Mouse (Mus musculus): ENCODE results near the gene Lpp.

DNA sequence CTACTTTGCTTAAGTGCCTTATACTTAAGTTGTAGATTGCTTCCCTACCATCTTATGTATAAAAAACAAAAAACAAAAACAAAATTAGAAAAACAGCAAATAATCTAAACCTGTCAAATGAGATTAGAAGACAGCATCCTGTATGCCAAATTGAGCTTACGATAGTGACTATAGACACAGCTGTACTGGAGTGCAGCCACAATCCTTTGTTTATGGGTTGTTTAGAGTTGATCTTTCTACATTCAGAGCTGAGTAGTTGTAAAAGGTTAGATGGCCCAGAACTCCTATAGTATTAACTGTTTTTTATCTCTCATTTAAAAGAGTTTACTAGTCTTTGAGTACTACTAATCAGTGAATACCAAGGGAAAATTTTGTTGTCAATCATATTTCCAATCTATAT is 398.1 kb downstream of the Lpp start:
- no peak for TF ChIP-seq CTCF (IDR thresholded peaks at IDR 0.05; ENCODE audit: borderline replicate concordance, control insufficient read depth, extremely low read depth, insufficient read depth, low read length, poor library complexity)
- no peak for TF ChIP-seq POLR2A (IDR thresholded peaks at IDR 0.05; ENCODE audit: control insufficient read depth, extremely low read depth, insufficient read depth, low read length, poor library complexity)

All from thymus, adult 2 months (tissue).